Mouse (Mus musculus): ENCODE measurements around the gene Tktl1. TPM values are rescaled to one million over a fixed set of nuclear protein-coding genes. Genes with fewer than 3 reads are reported as not detected.
"Not testable (repeated sequence)": the region's sequence is repeated elsewhere in the genome, so short reads cannot be mapped to it uniquely, and the experiment has no call there.

Tktl1 gene
- not detected in 2 replicates for polyA plus RNA-seq (2015; fragmentation: Nextera tagmentation; extraction: Ambion mirVana)

- Histone ChIP-seq H3K4me1 (no peaks in the 10 kb centered on the region), H3K4me2 (no peak within 1 kb of the TSS), H3K9ac (no peak within 1 kb of the TSS), H3K4me3 (replicated peaks) (no peak within 1 kb of the TSS), H3K27ac (no peak within 1 kb of the TSS), H3K36me3 (no peaks in the 10 kb centered on the region), H3K9me3 (no peaks in the 10 kb centered on the region), H3K27me3 (replicated peaks) (no peaks in the 10 kb centered on the region)
- ATAC-seq (ENCODE audit: insufficient read depth, low FRiP score, low read depth), result no peak
- WGBS, result 92% methylated on average over 17 of the region's 17 CpGs
Observed at GRCm38 (mm10) chrX:74176959-74177358, at the start of gene Tktl1. Tktl1 (plus strand) TSS chrX:74177259.

- not testable (repeated sequence) for H3K4me1 ChIP-seq; ATAC-seq (ENCODE audit: insufficient read depth, low FRiP score, low read depth); H3K9ac ChIP-seq; H3K27ac ChIP-seq; H3K4me3 ChIP-seq (replicated peaks); H3K9me3 ChIP-seq; H3K4me2 ChIP-seq; H3K27me3 ChIP-seq (replicated peaks); H3K36me3 ChIP-seq
- 25% methylated on average over 1 of the region's 1 CpGs for WGBS
Observed at GRCm38 (mm10) chrX:74135263-74135662, 41.8 kb upstream of the Tktl1 start, which contains the start of gene Mecp2. Mecp2 (minus strand) TSS chrX:74135363.

- H3K4me2 ChIP-seq, result no peak within 1 kb of the TSS
- no peaks in the 10 kb centered on the region for H3K27me3 ChIP-seq (replicated peaks)
- ATAC-seq (ENCODE audit: insufficient read depth, low FRiP score, low read depth), result no peak
- no peak within 1 kb of the TSS for H3K27ac ChIP-seq
- no peak within 1 kb of the TSS for H3K9ac ChIP-seq
- no peak within 1 kb of the TSS for H3K4me3 ChIP-seq (replicated peaks)
- no peaks in the 10 kb centered on the region for H3K36me3 ChIP-seq
- no peaks in the 10 kb centered on the region for H3K4me1 ChIP-seq
- H3K9me3 ChIP-seq, result no peaks in the 10 kb centered on the region
- WGBS, result 89% methylated on average over 1 of the region's 1 CpGs
Observed at GRCm38 (mm10) chrX:74167738-74168137, 9.3 kb upstream of the Tktl1 start, which contains the start of gene Tex28. Tex28 (minus strand) TSS chrX:74167838.

GRCm38 (mm10) chrX:74203556-74203955 lies 26.5 kb downstream of the Tktl1 start:
- 78% methylated on average over 2 of the region's 2 CpGs for WGBS
- H3K4me1 ChIP-seq, result no peaks in the 10 kb centered on the region
- no peaks in the 10 kb centered on the region for H3K9me3 ChIP-seq
- H3K27ac ChIP-seq, result no peak overlapping the region
- no peak overlapping the region for H3K4me3 ChIP-seq (replicated peaks)
- H3K4me2 ChIP-seq, result no peak overlapping the region
- no peaks in the 10 kb centered on the region for H3K27me3 ChIP-seq (replicated peaks)
- no peaks in the 10 kb centered on the region for H3K36me3 ChIP-seq
- H3K9ac ChIP-seq, result no peak overlapping the region
- ATAC-seq (ENCODE audit: insufficient read depth, low FRiP score, low read depth), result no peak

- no peak overlapping the region for H3K9ac ChIP-seq
- H3K4me3 ChIP-seq (replicated peaks), result no peak overlapping the region
- H3K9me3 ChIP-seq, result no peaks in the 10 kb centered on the region
- 0 out of 2 replicates have a peak, but pooled peaks cover 7% of the 10 kb centered on the region for H3K36me3 ChIP-seq
- no peak for ATAC-seq (ENCODE audit: insufficient read depth, low FRiP score, low read depth)
- H3K27ac ChIP-seq, result no peak overlapping the region
- 90% methylated on average over 4 of the region's 4 CpGs for WGBS
- no peaks in the 10 kb centered on the region for H3K4me1 ChIP-seq
- H3K4me2 ChIP-seq, result no peak overlapping the region
- H3K27me3 ChIP-seq (replicated peaks), result no peaks in the 10 kb centered on the region
Observed at GRCm38 (mm10) chrX:74218496-74218895, 41.4 kb downstream of the Tktl1 start.

- Histone ChIP-seq H3K4me3 (replicated peaks) (no peak overlapping the region), H3K27me3 (replicated peaks) (no peaks in the 10 kb centered on the region), H3K4me1 (no peaks in the 10 kb centered on the region), H3K9ac (no peak overlapping the region), H3K4me2 (no peak overlapping the region), H3K27ac (no peak overlapping the region), H3K9me3 (no peaks in the 10 kb centered on the region), H3K36me3 (0 out of 2 replicates have a peak, but pooled peaks cover 8% of the 10 kb centered on the region)
- WGBS, result 46% methylated on average over 13 of the region's 13 CpGs
- no peak for ATAC-seq (ENCODE audit: insufficient read depth, low FRiP score, low read depth)
Observed at GRCm38 (mm10) chrX:74219449-74219848, 42.4 kb downstream of the Tktl1 start.

- H3K27ac ChIP-seq; H3K4me3 ChIP-seq (replicated peaks); H3K4me1 ChIP-seq; H3K4me2 ChIP-seq; ATAC-seq (ENCODE audit: insufficient read depth, low FRiP score, low read depth); H3K27me3 ChIP-seq (replicated peaks); H3K9me3 ChIP-seq; H3K9ac ChIP-seq: not testable (repeated sequence)
- 39% methylated on average over 1 of the region's 1 CpGs for WGBS
- H3K36me3 ChIP-seq, result 0 out of 2 replicates have a peak, but pooled peaks cover 12% of the 10 kb centered on the region
Observed at GRCm38 (mm10) chrX:74220099-74220498, 43.0 kb downstream of the Tktl1 start.

- Histone ChIP-seq H3K9ac (no peak overlapping the region), H3K36me3 (peaks cover 43% of the 10 kb centered on the region), H3K4me1 (no peaks in the 10 kb centered on the region), H3K27me3 (replicated peaks) (no peaks in the 10 kb centered on the region), H3K9me3 (no peaks in the 10 kb centered on the region), H3K4me3 (replicated peaks) (no peak overlapping the region), H3K4me2 (no peak overlapping the region), H3K27ac (no peak overlapping the region)
- WGBS, result 56% methylated on average over 1 of the region's 1 CpGs
- ATAC-seq (ENCODE audit: insufficient read depth, low FRiP score, low read depth), result no peak
Observed at GRCm38 (mm10) chrX:74230038-74230437, 53.0 kb downstream of the Tktl1 start.

- Histone ChIP-seq H3K9me3 (no peaks in the 10 kb centered on the region), H3K4me1 (no peaks in the 10 kb centered on the region), H3K36me3 (peaks cover 21% of the 10 kb centered on the region), H3K27ac (no peak overlapping the region), H3K27me3 (replicated peaks) (no peaks in the 10 kb centered on the region), H3K4me2 (no peak overlapping the region), H3K4me3 (replicated peaks) (no peak overlapping the region), H3K9ac (no peak overlapping the region)
- WGBS, result 84% methylated on average over 5 of the region's 5 CpGs
- no peak for ATAC-seq (ENCODE audit: insufficient read depth, low FRiP score, low read depth)
Observed at GRCm38 (mm10) chrX:74233196-74233595, 56.1 kb downstream of the Tktl1 start.

- Histone ChIP-seq H3K4me1 (no peaks in the 10 kb centered on the region), H3K27ac (no peak overlapping the region), H3K9me3 (no peaks in the 10 kb centered on the region), H3K9ac (no peak overlapping the region), H3K27me3 (replicated peaks) (no peaks in the 10 kb centered on the region), H3K4me3 (replicated peaks) (no peak overlapping the region), H3K36me3 (peaks cover 30% of the 10 kb centered on the region), H3K4me2 (no peak overlapping the region)
- WGBS, result 86% methylated on average over 4 of the region's 4 CpGs
- no peak for ATAC-seq (ENCODE audit: insufficient read depth, low FRiP score, low read depth)
Observed at GRCm38 (mm10) chrX:74240332-74240731, 63.3 kb downstream of the Tktl1 start.

GRCm38 (mm10) chrX:74243396-74243795 lies 66.3 kb downstream of the Tktl1 start:
- Histone ChIP-seq H3K27me3 (replicated peaks) (no peaks in the 10 kb centered on the region), H3K9me3 (no peaks in the 10 kb centered on the region), H3K4me3 (replicated peaks) (peak overlapping the region; percentile 53), H3K4me1 (no peaks in the 10 kb centered on the region), H3K36me3 (peaks cover 27% of the 10 kb centered on the region), H3K4me2 (peak overlapping the region; percentile 49), H3K27ac (peak overlapping the region; percentile 63; the same call in 1 of the 2 replicates), H3K9ac (no peak overlapping the region)
- 73% methylated on average over 2 of the region's 2 CpGs for WGBS
- no peak for ATAC-seq (ENCODE audit: insufficient read depth, low FRiP score, low read depth)

GRCm38 (mm10) chrX:74243807-74244206 lies 66.7 kb downstream of the Tktl1 start:
- H3K9me3 ChIP-seq, result no peaks in the 10 kb centered on the region
- H3K4me2 ChIP-seq, result peak overlapping the region; percentile 49
- H3K27me3 ChIP-seq (replicated peaks), result no peaks in the 10 kb centered on the region
- ATAC-seq (ENCODE audit: insufficient read depth, low FRiP score, low read depth), result no peak
- peaks cover 26% of the 10 kb centered on the region for H3K36me3 ChIP-seq
- 40% methylated on average over 3 of the region's 3 CpGs for WGBS
- H3K27ac ChIP-seq, result peak overlapping the region; percentile 63
- H3K9ac ChIP-seq, result 0 out of 2 replicates have a peak overlapping the region, but pooled peaks have one; percentile 4
- H3K4me3 ChIP-seq (replicated peaks), result peak overlapping the region; percentile 53
- H3K4me1 ChIP-seq, result no peaks in the 10 kb centered on the region

- no peak overlapping the region for H3K9ac ChIP-seq
- H3K27me3 ChIP-seq (replicated peaks), result no peaks in the 10 kb centered on the region
- H3K36me3 ChIP-seq, result peaks cover 17% of the 10 kb centered on the region
- H3K9me3 ChIP-seq, result no peaks in the 10 kb centered on the region
- H3K4me2 ChIP-seq, result peak overlapping the region; percentile 49
- H3K4me1 ChIP-seq, result no peaks in the 10 kb centered on the region
- 23% methylated on average over 3 of the region's 3 CpGs for WGBS
- H3K4me3 ChIP-seq (replicated peaks), result peak overlapping the region; percentile 53
- peak; percentile 47 for ATAC-seq (ENCODE audit: insufficient read depth, low FRiP score, low read depth)
- H3K27ac ChIP-seq, result peak overlapping the region; percentile 89
Observed at GRCm38 (mm10) chrX:74244614-74245083, 67.6 kb downstream of the Tktl1 start.

Measured in stomach, embryonic 15.5 days (tissue).